Mouse (Mus musculus) kidney, adult 2 months (tissue): ENCODE data around the gene Tm7sf2. TPM values are rescaled to one million over a fixed set of nuclear protein-coding genes. Genes with fewer than 3 reads are reported as not detected.

Source experiments
- DNase-seq: peaks from one replicate; pipeline ENCODE4 v3.0.0; 2021
- H3K27ac ChIP-seq: fragments of 200-500 bp; 2 replicates; pipeline ENCODE4 v1.5.1; 2012; ENCODE audit warnings: low read depth, low read length, control low read depth, inconsistent platforms; ENCODE audit not compliant: insufficient read depth
- H3K27me3 ChIP-seq: fragments of 200-500 bp; replicated peaks from 2 replicates; pipeline ENCODE4 v1.6.1; 2012; ENCODE audit warnings: mild to moderate bottlenecking, moderate library complexity, low read length, inconsistent platforms; ENCODE audit not compliant: control insufficient read depth, insufficient read depth
- H3K36me3 ChIP-seq: fragments of 200-500 bp; 2 replicates; pipeline ENCODE4 v1.6.1; 2012; ENCODE audit warnings: mild to moderate bottlenecking, moderate library complexity, low read length, inconsistent platforms; ENCODE audit not compliant: control insufficient read depth, insufficient read depth
- H3K4me1 ChIP-seq: fragments of 200-500 bp; 2 replicates; pipeline ENCODE4 v1.6.1; 2011; ENCODE audit warnings: low read length; ENCODE audit not compliant: control insufficient read depth, insufficient read depth
- H3K4me3 ChIP-seq: fragments of 200-500 bp; 2 replicates; pipeline ENCODE4 v1.5.1; 2011; ENCODE audit warnings: mild to moderate bottlenecking, low read depth, low read length, control low read depth; ENCODE audit not compliant: insufficient read depth
- CTCF ChIP-seq: fragments of 200-500 bp; conservative IDR thresholded peaks from 2 replicates; pipeline ENCODE4 v1.5.1; 2011; ENCODE audit warnings: low read depth, mild to moderate bottlenecking, control low read depth, low read length, moderate library complexity, mixed read lengths; ENCODE audit not compliant: insufficient read depth, insufficient read length
- POLR2A ChIP-seq: fragments of 200-500 bp; IDR thresholded peaks from one replicate; pipeline ENCODE4 v1.6.1; 2011; ENCODE audit warnings: low read depth, low read length, control low read depth
- WGBS: fragments of 180-500 bp; shearing (Covaris S2); methylation state at CpG from one replicate; pipeline ENCODE4 v1.1.7; 2018; 5-methylcytosine and 5-hydroxymethylcytosine counted together
- polyA plus RNA-seq: library from polyadenylated mRNA; depleted of rRNA; stranded (reverse); fragments of >200 nt; gene quantifications from 2 replicates; pipeline ENCODE4 v1.2.3, GENCODE M21; 2012; rRNA removed

Gene Tm7sf2
- polyA plus RNA-seq = 31.2 and 38.4 TPM in 2 replicates

DNA sequence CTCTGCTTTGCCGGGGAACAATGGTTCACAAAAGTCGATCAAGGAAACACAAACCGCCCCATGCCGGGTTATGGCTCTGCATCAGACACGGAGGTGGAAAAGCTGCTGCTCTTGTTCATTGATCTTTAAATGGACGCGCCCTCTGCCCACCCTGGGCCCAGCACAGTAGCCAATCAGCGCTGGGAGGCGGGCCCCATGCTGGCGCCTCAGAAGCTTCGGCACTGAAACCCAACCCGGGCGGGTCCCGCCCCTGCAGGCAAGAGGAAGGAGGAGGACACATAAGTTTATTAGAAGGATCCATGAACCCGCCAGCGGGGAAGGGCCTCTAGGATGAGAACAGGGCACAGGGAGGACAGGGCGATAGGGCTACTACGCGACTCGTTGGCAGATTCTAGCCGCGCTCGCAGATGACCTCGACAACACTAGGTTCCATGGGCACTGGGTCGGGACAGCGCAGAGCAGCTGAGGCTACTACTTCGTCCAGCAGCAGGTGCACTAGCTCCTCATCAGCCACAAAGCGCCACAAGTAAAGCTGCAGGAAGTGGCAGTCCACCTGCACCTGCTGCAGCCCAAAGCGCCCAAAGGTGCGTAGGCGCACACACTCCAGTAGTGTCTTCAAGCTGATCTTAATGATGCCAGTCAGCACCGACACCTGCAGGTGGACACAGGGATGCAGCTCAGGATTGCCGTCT, at the start of gene Tm7sf2:
Gene Tm7sf2 (minus strand): TSS at position 650 of the 692 bp plus-strand sequence.
- peaks cover 9% of the 10 kb centered on the region for H3K4me1 ChIP-seq
- H3K27me3 ChIP-seq = no peaks in the 10 kb centered on the region
- peak; percentile 5 for TF ChIP-seq POLR2A
- TF ChIP-seq CTCF = no peak
- WGBS = 9% methylated on average over 33 of the region's 33 CpGs
- no peaks in the 10 kb centered on the region; the same call in 1 of the 2 replicates for H3K36me3 ChIP-seq
- H3K27ac ChIP-seq = no peak within 1 kb of the TSS
- H3K4me3 ChIP-seq = peak within 1 kb of the TSS; percentile 37
- peak; percentile 96 for DNase-seq

DNA sequence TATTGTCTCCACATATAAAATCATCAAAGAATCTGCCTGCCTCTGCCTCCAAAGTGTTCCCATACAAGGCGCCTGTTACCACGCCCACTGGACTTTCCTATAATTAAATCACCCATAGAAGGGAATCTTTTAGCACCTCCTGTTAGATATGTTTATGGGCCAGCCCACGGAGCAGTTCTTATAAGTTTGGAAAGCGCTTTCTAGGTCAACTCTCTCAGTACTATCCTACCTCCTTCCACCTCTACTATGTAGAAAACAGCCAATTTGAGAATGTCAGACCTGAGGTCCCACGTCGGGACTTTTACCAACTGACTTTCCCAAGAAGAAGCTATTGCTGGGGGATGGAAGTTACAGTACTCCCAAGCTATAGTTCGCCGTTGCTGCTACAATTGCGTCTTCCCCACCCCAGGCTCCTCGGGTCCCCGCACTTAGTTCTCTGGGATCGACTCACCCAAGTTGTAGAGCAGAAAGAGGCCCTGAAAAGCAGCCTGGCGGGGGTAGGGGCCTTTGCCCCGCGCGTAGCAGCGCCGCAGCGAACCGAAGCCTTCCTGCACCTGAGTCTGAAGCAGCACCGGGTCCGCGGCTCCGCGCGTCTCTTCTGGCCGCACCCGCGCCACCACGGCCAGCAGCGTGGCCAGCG, 49.3 kb upstream of the Tm7sf2 start:
- Histone ChIP-seq H3K27me3 (no peaks in the 10 kb centered on the region), H3K27ac (peak overlapping the region; percentile 40), H3K36me3 (no peaks in the 10 kb centered on the region), H3K4me1 (peaks cover 7% of the 10 kb centered on the region; the same call in 1 of the 2 replicates), H3K4me3 (peak overlapping the region; percentile 77)
- no peak for DNase-seq
- WGBS = 4% methylated on average over 32 of the region's 32 CpGs
- no peak for TF ChIP-seq POLR2A
- TF ChIP-seq CTCF = no peak

DNA sequence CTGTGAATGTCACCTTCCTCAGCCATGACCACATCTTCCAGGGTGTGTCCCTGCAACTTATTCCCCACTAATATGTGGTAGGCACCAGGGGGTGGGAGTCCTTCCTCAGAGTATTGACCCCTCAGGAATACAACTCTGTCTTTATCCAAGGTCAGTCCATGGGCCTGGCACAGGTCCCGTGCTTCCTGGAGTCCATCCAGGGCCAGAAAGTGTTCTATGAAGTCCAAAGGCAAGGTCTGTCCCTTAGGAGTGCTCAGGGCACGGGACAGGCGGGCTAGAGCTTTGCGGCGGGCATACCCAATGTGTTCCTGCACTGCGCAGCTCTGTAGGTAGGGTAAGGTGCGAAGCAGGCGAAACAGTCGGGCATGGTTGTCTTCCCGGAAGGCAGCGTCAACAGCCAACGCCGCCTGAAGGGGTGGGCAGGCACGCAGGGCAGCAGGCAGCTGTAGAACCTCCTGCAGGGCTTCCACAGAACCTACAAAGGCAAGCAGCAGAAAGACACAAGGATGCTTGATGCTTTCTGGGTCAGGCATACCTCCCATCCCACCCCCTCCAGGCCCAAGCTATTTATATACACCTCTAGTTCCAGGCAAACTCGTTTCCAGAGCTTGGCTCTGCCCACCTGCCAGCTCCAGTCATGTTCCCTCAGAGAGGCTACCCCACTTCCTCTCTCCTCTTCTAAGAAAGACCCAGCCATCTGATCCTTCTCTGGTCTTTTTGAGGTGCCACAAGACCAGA, 48.1 kb upstream of the Tm7sf2 start:
- no peak overlapping the region for H3K27ac ChIP-seq
- H3K4me3 ChIP-seq = no peak overlapping the region
- WGBS = 73% methylated on average over 15 of the region's 15 CpGs
- H3K4me1 ChIP-seq = peaks cover 7% of the 10 kb centered on the region; the same call in 1 of the 2 replicates
- no peaks in the 10 kb centered on the region for H3K27me3 ChIP-seq
- H3K36me3 ChIP-seq = no peaks in the 10 kb centered on the region
- TF ChIP-seq POLR2A (no peak), CTCF (no peak)
- peak; percentile 68 for DNase-seq

DNA sequence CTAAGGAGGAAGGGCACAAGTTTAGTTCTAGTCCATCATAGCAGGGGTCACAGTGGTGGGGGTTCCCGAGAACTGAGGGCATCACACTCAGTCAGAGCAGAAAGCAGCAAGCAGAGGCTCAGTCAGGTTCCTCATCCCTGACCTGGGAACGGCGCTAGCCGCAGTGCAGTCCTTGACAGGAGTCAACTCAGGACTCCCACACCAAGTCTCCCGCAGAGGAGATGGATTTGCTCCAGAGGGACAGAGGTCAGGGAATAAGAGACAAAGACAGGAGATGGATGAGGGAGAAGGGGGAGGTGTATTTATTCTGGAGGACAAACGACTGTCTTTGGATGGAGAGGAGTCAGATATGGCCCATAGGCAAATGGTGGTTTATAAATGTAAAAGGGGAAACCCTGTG, 44.9 kb upstream of the Tm7sf2 start:
- 30% methylated on average over 6 of the region's 6 CpGs for WGBS
- DNase-seq = peak; percentile 69
- peaks cover 4% of the 10 kb centered on the region; the same call in 1 of the 2 replicates for H3K4me1 ChIP-seq
- no peaks in the 10 kb centered on the region for H3K36me3 ChIP-seq
- no peaks in the 10 kb centered on the region for H3K27me3 ChIP-seq
- no peak overlapping the region for H3K4me3 ChIP-seq
- TF ChIP-seq POLR2A (no peak), CTCF (no peak)
- H3K27ac ChIP-seq = no peak overlapping the region

DNA sequence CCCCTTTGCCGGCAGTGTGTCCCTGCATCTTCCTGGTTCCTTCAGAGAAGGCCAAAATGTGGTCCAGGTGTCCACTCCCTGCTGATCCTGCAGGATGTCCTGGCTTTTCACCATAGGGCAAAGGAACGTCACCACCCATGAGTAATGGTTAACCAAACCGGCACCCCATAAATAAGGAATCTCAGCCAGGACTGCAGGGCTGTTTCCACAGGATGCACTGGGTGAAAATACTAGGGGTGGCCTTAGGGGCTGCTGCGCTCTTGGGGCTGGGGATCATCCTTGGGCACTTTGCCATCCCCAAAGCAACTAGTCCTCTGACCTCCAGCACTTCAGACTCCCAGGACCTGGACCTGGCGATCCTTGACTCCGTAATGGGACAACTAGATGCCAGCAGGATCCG, 37.4 kb upstream of the Tm7sf2 start, which contains the start of gene Naaladl1:
Gene Naaladl1 (plus strand): TSS at position 197 of the 400 bp plus-strand sequence.
- no peak within 1 kb of the TSS for H3K4me3 ChIP-seq
- no peaks in the 10 kb centered on the region for H3K4me1 ChIP-seq
- DNase-seq = peak; percentile 40
- H3K36me3 ChIP-seq = no peaks in the 10 kb centered on the region
- no peak within 1 kb of the TSS for H3K27ac ChIP-seq
- H3K27me3 ChIP-seq = no peaks in the 10 kb centered on the region
- TF ChIP-seq CTCF (no peak), POLR2A (no peak)
- 62% methylated on average over 7 of the region's 7 CpGs for WGBS

DNA sequence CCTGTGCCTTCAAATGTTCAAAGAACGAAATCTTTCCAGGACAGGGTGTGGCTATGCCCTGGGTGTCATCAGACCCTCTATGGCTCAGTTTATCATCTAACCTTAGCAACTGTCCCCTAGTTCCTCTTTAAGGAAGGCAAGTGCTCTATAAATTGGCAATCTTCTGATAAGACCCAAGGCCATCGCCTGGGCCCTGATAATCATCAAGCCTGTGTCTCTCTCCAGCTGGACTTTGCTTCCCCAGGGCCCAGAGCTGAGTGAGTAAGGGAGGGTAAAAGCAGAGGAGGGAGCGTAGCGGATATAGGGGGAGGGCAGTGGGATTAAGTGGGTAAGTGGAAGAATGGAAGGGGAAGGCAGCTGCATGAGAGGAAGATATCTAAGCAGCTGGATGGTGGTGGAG, 36.3 kb upstream of the Tm7sf2 start:
- H3K27me3 ChIP-seq = no peaks in the 10 kb centered on the region
- H3K4me1 ChIP-seq = no peaks in the 10 kb centered on the region
- H3K27ac ChIP-seq = no peak overlapping the region
- 74% methylated on average over 4 of the region's 4 CpGs for WGBS
- no peak overlapping the region for H3K4me3 ChIP-seq
- TF ChIP-seq CTCF (no peak), POLR2A (no peak)
- no peaks in the 10 kb centered on the region for H3K36me3 ChIP-seq
- no peak for DNase-seq

DNA sequence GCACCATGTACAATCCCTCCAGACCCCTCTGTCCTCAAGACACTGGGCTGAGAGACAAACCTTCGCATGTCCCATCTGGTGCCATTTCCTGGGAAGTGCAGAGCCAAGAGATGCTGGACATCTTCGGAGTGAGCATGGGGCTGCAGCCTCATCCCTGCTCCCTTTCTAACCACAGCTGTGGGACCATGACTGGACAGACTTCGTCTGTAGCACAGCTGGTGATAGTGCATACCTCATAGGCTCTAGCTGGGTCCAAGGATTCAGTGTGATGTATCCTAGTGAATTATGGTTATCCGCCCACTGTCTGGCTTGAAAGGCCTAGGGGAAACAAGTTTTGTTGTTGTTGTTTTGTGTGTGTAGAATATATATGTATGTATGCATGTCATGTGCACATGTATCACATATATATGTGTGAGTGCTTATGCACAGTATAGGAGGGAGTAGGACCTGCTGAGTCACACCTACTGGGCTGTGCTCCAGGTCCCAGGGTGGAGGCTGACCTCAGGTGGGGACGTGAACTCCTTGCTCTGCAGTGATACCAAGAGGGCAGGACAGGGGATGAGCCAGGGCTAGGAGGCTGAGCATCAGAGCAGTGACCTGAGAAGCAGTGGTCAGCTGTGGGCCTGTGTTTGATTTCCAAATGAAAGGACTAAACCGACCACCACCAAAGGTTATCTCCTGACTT, 34.1 kb upstream of the Tm7sf2 start:
- no peak overlapping the region for H3K27ac ChIP-seq
- no peak for DNase-seq
- no peak overlapping the region for H3K4me3 ChIP-seq
- TF ChIP-seq POLR2A = no peak
- TF ChIP-seq CTCF = no peak
- 71% methylated on average over 6 of the region's 6 CpGs for WGBS
- H3K36me3 ChIP-seq = no peaks in the 10 kb centered on the region
- H3K4me1 ChIP-seq = no peaks in the 10 kb centered on the region
- no peaks in the 10 kb centered on the region for H3K27me3 ChIP-seq
